ENCODE assay signal across 20 mouse cellular contexts in the genomic region with DNA sequence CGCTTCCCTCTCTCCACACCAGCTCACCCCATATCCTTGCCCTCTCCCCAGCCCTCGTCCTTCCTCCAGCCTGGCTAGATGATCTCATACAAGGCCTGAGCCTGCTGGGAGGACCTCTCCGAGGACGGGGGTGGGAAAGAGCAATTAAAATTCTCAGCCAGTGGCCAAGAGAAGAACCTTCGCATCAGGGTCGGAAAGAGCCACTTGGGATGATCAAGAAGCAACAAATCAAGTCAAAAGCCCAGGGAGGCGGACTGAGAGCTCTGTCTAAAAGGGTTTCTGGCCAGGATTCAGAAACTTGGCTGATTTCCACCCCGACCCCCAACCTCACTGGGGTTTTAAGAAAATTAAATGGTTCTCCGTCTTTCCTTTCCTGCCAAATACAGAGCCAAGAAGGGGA. TPM values are rescaled to one million over a fixed set of nuclear protein-coding genes. Genes with fewer than 3 reads are reported as not detected.
DNase-seq lines count a peak whose midpoint lies in the region; ATAC-seq lines count a peak whose summit lies in the region.
"Had no signal": no experiment of that assay in that cellular context is flagged by ENCODE, and none has a peak within 500 bp of the region (broad histone marks: within the 10 kb centered on the region; RNA-seq: fewer than 3 reads in every experiment).

No protein-coding gene starts in this region.

- no peaks in the 10 kb centered on the region for H3K27me3 ChIP-seq in embryonic facial prominence, embryonic 14.5 days (replicated peaks; ENCODE audit: control insufficient read depth, insufficient read depth, low read length)
- no peaks in the 10 kb centered on the region for H3K27me3 ChIP-seq in embryonic facial prominence, embryonic 10.5 days (replicated peaks; ENCODE audit: low read depth, poor library complexity, severe bottlenecking)
- H3K27me3 ChIP-seq in neural tube, embryonic 15.5 days (replicated peaks), result no peaks in the 10 kb centered on the region
- no peaks in the 10 kb centered on the region for H3K27me3 ChIP-seq in forebrain, embryonic 13.5 days
- H3K27me3 ChIP-seq: embryonic facial prominence, embryonic 12.5 days; limb, embryonic 12.5 days had no signal

- 71% methylated on average over 9 of the region's 9 CpGs for WGBS in embryonic facial prominence, embryonic 14.5 days
- WGBS in embryonic facial prominence, embryonic 10.5 days, result 84% methylated on average over 9 of the region's 9 CpGs
- WGBS in neural tube, embryonic 15.5 days, result 50% methylated on average over 9 of the region's 9 CpGs
- WGBS in forebrain, embryonic 13.5 days, result 83% methylated on average over 9 of the region's 9 CpGs

- peaks cover 98% of the 10 kb centered on the region for H3K36me3 ChIP-seq in embryonic facial prominence, embryonic 14.5 days (ENCODE audit: control insufficient read depth, insufficient read depth, low read length)
- peaks cover 100% of the 10 kb centered on the region for H3K36me3 ChIP-seq in embryonic facial prominence, embryonic 10.5 days (replicated peaks)
- peaks cover 95% of the 10 kb centered on the region for H3K36me3 ChIP-seq in neural tube, embryonic 15.5 days
- peaks cover 99% of the 10 kb centered on the region for H3K36me3 ChIP-seq in forebrain, embryonic 13.5 days (ENCODE audit: poor library complexity, severe bottlenecking)

- H3K4me1 ChIP-seq in embryonic facial prominence, embryonic 14.5 days (ENCODE audit: control insufficient read depth, insufficient read depth, low read length), result no peaks in the 10 kb centered on the region
- H3K4me1 ChIP-seq in embryonic facial prominence, embryonic 10.5 days, result no peaks in the 10 kb centered on the region
- peaks cover 29% of the 10 kb centered on the region for H3K4me1 ChIP-seq in neural tube, embryonic 15.5 days
- H3K4me1 ChIP-seq in forebrain, embryonic 13.5 days, result peaks cover 8% of the 10 kb centered on the region
- H3K4me1 ChIP-seq: embryonic facial prominence, embryonic 12.5 days; heart, embryonic 10.5 days; limb, embryonic 12.5 days had no signal

- peak; percentile 57 for DNase-seq in embryonic facial prominence, embryonic 14.5 days (ENCODE audit: low spot score)
- no peak for DNase-seq in embryonic facial prominence, embryonic 10.5 days (ENCODE audit: low spot score)
- peak; percentile 59 for DNase-seq in left cerebral cortex, postnatal 4 days
- no peak for DNase-seq in left cerebral cortex, adult 8-10 months (ENCODE audit: low spot score in 2 of 2)
- peak; percentile 86 for DNase-seq in adrenal gland, adult 2 months
- DNase-seq in heart, adult 9 months (ENCODE audit: low spot score in 2 of 2), result no peak
- DNase-seq: gastrocnemius, postnatal 14 days; heart, postnatal 14 days; layer of hippocampus, postnatal 36 days; lung, postnatal 4 days; right cerebral cortex, postnatal 4 days; thymus, postnatal 4 days had no signal

- H3K4me3 ChIP-seq in embryonic facial prominence, embryonic 14.5 days (ENCODE audit: low read depth, low read length), result no peak overlapping the region
- H3K4me3 ChIP-seq in embryonic facial prominence, embryonic 10.5 days, result no peak overlapping the region
- H3K4me3 ChIP-seq in neural tube, embryonic 15.5 days (replicated peaks), result no peak overlapping the region
- H3K4me3 ChIP-seq in forebrain, embryonic 13.5 days, result no peak overlapping the region
- H3K4me3 ChIP-seq: embryonic facial prominence, embryonic 12.5 days; heart, embryonic 10.5 days; limb, embryonic 12.5 days; myocyte had no signal

- H3K9ac ChIP-seq in embryonic facial prominence, embryonic 14.5 days (ENCODE audit: low read depth, low read length), result no peak overlapping the region
- no peak overlapping the region for H3K9ac ChIP-seq in neural tube, embryonic 15.5 days (replicated peaks)
- H3K9ac ChIP-seq in forebrain, embryonic 13.5 days, result no peak overlapping the region
- H3K9ac ChIP-seq: embryonic facial prominence, embryonic 12.5 days; limb, embryonic 12.5 days had no signal

- no peak overlapping the region for H3K27ac ChIP-seq in embryonic facial prominence, embryonic 14.5 days (replicated peaks; ENCODE audit: low read depth, low read length)
- no peak overlapping the region for H3K27ac ChIP-seq in embryonic facial prominence, embryonic 10.5 days (replicated peaks)
- peak overlapping the region; percentile 18; the same call in 1 of the 2 replicates for H3K27ac ChIP-seq in neural tube, embryonic 15.5 days (replicated peaks)
- H3K27ac ChIP-seq in forebrain, embryonic 13.5 days, result no peak overlapping the region
- H3K27ac ChIP-seq: embryonic facial prominence, embryonic 12.5 days; heart, embryonic 10.5 days; limb, embryonic 12.5 days had no signal

- ATAC-seq in embryonic facial prominence, embryonic 14.5 days (ENCODE audit: low read depth), result no peak
- ATAC-seq in neural tube, embryonic 15.5 days (ENCODE audit: low FRiP score), result peak; percentile 35; the same call in 1 of the 2 replicates
- ATAC-seq in forebrain, embryonic 13.5 days, result no peak

- H3K4me2 ChIP-seq in embryonic facial prominence, embryonic 14.5 days (ENCODE audit: low read depth, low read length), result no peak overlapping the region
- no peak overlapping the region for H3K4me2 ChIP-seq in neural tube, embryonic 15.5 days
- H3K4me2 ChIP-seq in forebrain, embryonic 13.5 days, result no peak overlapping the region
- H3K4me2 ChIP-seq: embryonic facial prominence, embryonic 12.5 days; limb, embryonic 12.5 days; midbrain, embryonic 11.5 days had no signal

- intact Hi-C loops in left cerebral cortex, postnatal 4 days (cut with DNase I), result no loop called here

- H3K9me3 ChIP-seq in embryonic facial prominence, embryonic 14.5 days (ENCODE audit: control insufficient read depth, low read length), result no peaks in the 10 kb centered on the region
- no peaks in the 10 kb centered on the region for H3K9me3 ChIP-seq in embryonic facial prominence, embryonic 10.5 days
- H3K9me3 ChIP-seq in neural tube, embryonic 15.5 days (replicated peaks), result no peaks in the 10 kb centered on the region
- H3K9me3 ChIP-seq in forebrain, embryonic 13.5 days (replicated peaks), result no peaks in the 10 kb centered on the region
- H3K9me3 ChIP-seq: embryonic facial prominence, embryonic 12.5 days; heart, embryonic 10.5 days; limb, embryonic 12.5 days had no signal

RNA-seq across cellular contexts. Expression of gene Acly, which starts 11.5 kb away (rescaled TPM):
- 114 and 148 TPM in 2 replicates for polyA plus RNA-seq in embryonic facial prominence, embryonic 14.5 days (2014; fragmentation: Nextera tagmentation; extraction: Ambion mirVana)
- 291 and 321 TPM in 2 replicates for polyA plus RNA-seq in embryonic facial prominence, embryonic 10.5 days (2016; fragmentation: Nextera tagmentation; extraction: Ambion mirVana)
- total RNA-seq in left cerebral cortex, postnatal 4 days (2021), result 100 to 1,000 TPM; 211 to 219 TPM
- 100 to 1,000 TPM; 150 to 164 (median 156) TPM for total RNA-seq in left cerebral cortex, adult 8-10 months (2022)
- total RNA-seq in adrenal gland, adult 2 months (2021), result 1,000 to 10,000 TPM; 1,249 to 2,157 TPM
- 567 and 624 TPM in 2 replicates for polyA plus RNA-seq in adrenal gland, adult 2 months (2012; rRNA removed)
- 213 and 218 TPM in 2 replicates for polyA plus RNA-seq in neural tube, embryonic 15.5 days (2015; fragmentation: Nextera tagmentation; extraction: Ambion mirVana)
- 251 and 271 TPM in 2 replicates for polyA plus RNA-seq in forebrain, embryonic 13.5 days (2015; fragmentation: Nextera tagmentation; extraction: Ambion mirVana)

RNA-seq across cellular contexts. Expression of gene Ttc25, which starts 29.1 kb away (rescaled TPM):
- polyA plus RNA-seq in embryonic facial prominence, embryonic 14.5 days (2014; fragmentation: Nextera tagmentation; extraction: Ambion mirVana), result 1.4 and 2.4 TPM in 2 replicates
- 1.4 and 1.7 TPM in 2 replicates for polyA plus RNA-seq in embryonic facial prominence, embryonic 10.5 days (2016; fragmentation: Nextera tagmentation; extraction: Ambion mirVana)
- under 1 TPM; 0.58 to 0.93 TPM for total RNA-seq in left cerebral cortex, postnatal 4 days (2021)
- 1 to 10 TPM in 3 of 4 experiments, under 1 TPM in 1; 0.98 to 2.2 (median 1.8) TPM for total RNA-seq in left cerebral cortex, adult 8-10 months (2022)
- total RNA-seq in adrenal gland, adult 2 months (2021), result 10 to 100 TPM in 1 of 2 experiments, 1 to 10 TPM in 1; 3.5 to 11.4 TPM
- polyA plus RNA-seq in adrenal gland, adult 2 months (2012; rRNA removed), result 1.3 and 1.6 TPM in 2 replicates
- polyA plus RNA-seq in neural tube, embryonic 15.5 days (2015; fragmentation: Nextera tagmentation; extraction: Ambion mirVana), result 1.2 and 2.1 TPM in 2 replicates
- polyA plus RNA-seq in forebrain, embryonic 13.5 days (2015; fragmentation: Nextera tagmentation; extraction: Ambion mirVana), result 1.6 and 1.9 TPM in 2 replicates
- polyA plus RNA-seq: large intestine, adult 2 months had no signal

RNA-seq across cellular contexts. Expression of gene Klhl11, which starts 43.8 kb away (rescaled TPM):
- polyA plus RNA-seq in embryonic facial prominence, embryonic 14.5 days (2014; fragmentation: Nextera tagmentation; extraction: Ambion mirVana), result 11.7 and 11.9 TPM in 2 replicates
- polyA plus RNA-seq in embryonic facial prominence, embryonic 10.5 days (2016; fragmentation: Nextera tagmentation; extraction: Ambion mirVana), result 7.4 and 8.5 TPM in 2 replicates
- total RNA-seq in left cerebral cortex, postnatal 4 days (2021), result 10 to 100 TPM; 50.7 to 54.1 TPM
- 10 to 100 TPM; 94.8 to 99.9 (median 97.3) TPM for total RNA-seq in left cerebral cortex, adult 8-10 months (2022)
- 10 to 100 TPM; 47.4 to 47.5 TPM for total RNA-seq in adrenal gland, adult 2 months (2021)
- 14.2 and 16.8 TPM in 2 replicates for polyA plus RNA-seq in adrenal gland, adult 2 months (2012; rRNA removed)
- polyA plus RNA-seq in neural tube, embryonic 15.5 days (2015; fragmentation: Nextera tagmentation; extraction: Ambion mirVana), result 9.1 and 10.1 TPM in 2 replicates
- 12.1 and 12.2 TPM in 2 replicates for polyA plus RNA-seq in forebrain, embryonic 13.5 days (2015; fragmentation: Nextera tagmentation; extraction: Ambion mirVana)

RNA-seq across cellular contexts. Expression of gene Cnp, which starts 58.4 kb away (rescaled TPM):
- 33.6 and 37.3 TPM in 2 replicates for polyA plus RNA-seq in embryonic facial prominence, embryonic 14.5 days (2014; fragmentation: Nextera tagmentation; extraction: Ambion mirVana)
- polyA plus RNA-seq in embryonic facial prominence, embryonic 10.5 days (2016; fragmentation: Nextera tagmentation; extraction: Ambion mirVana), result 21.3 and 25.1 TPM in 2 replicates
- total RNA-seq in left cerebral cortex, postnatal 4 days (2021), result 10 to 100 TPM; 25.6 to 29.6 TPM
- total RNA-seq in left cerebral cortex, adult 8-10 months (2022), result 100 to 1,000 TPM; 220 to 251 (median 229) TPM
- 10 to 100 TPM; 38.3 to 55.4 TPM for total RNA-seq in adrenal gland, adult 2 months (2021)
- polyA plus RNA-seq in adrenal gland, adult 2 months (2012; rRNA removed), result 29.4 and 36.5 TPM in 2 replicates
- 62.0 and 74.6 TPM in 2 replicates for polyA plus RNA-seq in neural tube, embryonic 15.5 days (2015; fragmentation: Nextera tagmentation; extraction: Ambion mirVana)
- polyA plus RNA-seq in forebrain, embryonic 13.5 days (2015; fragmentation: Nextera tagmentation; extraction: Ambion mirVana), result 20.1 and 20.8 TPM in 2 replicates

Comparison
In these comparisons a context has a peak if more than half of its experiments do, and no peak if none do; other contexts are left out.
1. DNase-seq: peak in embryonic facial prominence, embryonic 14.5 days (single experiment), left cerebral cortex, postnatal 4 days (single experiment) and adrenal gland, adult 2 months (single experiment); none in embryonic facial prominence, embryonic 10.5 days (single experiment), left cerebral cortex, adult 8-10 months (0 of 2) and heart, adult 9 months (0 of 2).